Mouse (Mus musculus) forebrain, postnatal 0 days (tissue): ENCODE data around the gene Chac2. TPM values are rescaled to one million over a fixed set of nuclear protein-coding genes. Genes with fewer than 3 reads are reported as not detected.
"Not testable (repeated sequence)": the region's sequence is repeated elsewhere in the genome, so short reads cannot be mapped to it uniquely, and the experiment has no call there.

Experiments used
- ATAC-seq: fragments of 200-750 bp; cut with Nextera tagmentation; 2 replicates; pipeline ENCODE4 v1.8.0; 2017; ENCODE audit warnings: mild to moderate bottlenecking, moderate library complexity
- DNase-seq: peaks from one replicate; pipeline ENCODE4 v3.0.0-alpha.2; 2015
- H3K27ac ChIP-seq: fragments of 300-500 bp; sonication (generic); 2 replicates; pipeline ENCODE4 v1.5.1; 2014; ENCODE audit warnings: low read depth, mild to moderate bottlenecking, antibody characterized with exemption, low read length, moderate library complexity, mixed read lengths
- H3K27me3 ChIP-seq: fragments of 300-500 bp; sonication (generic); 2 replicates; pipeline ENCODE4 v1.6.1; 2014; ENCODE audit warnings: mild to moderate bottlenecking, low read length, mixed read lengths; ENCODE audit not compliant: insufficient read depth
- H3K36me3 ChIP-seq: fragments of 300-500 bp; sonication (generic); 2 replicates; pipeline ENCODE4 v1.6.1; 2014; ENCODE audit warnings: mild to moderate bottlenecking, moderate library complexity; ENCODE audit not compliant: insufficient read depth
- H3K4me1 ChIP-seq: fragments of 300-500 bp; sonication (generic); 2 replicates; pipeline ENCODE4 v1.6.1; 2014; ENCODE audit warnings: antibody characterized with exemption; ENCODE audit not compliant: insufficient read depth
- H3K4me2 ChIP-seq: fragments of 300-500 bp; sonication (generic); 2 replicates; pipeline ENCODE4 v1.6.1; 2014; ENCODE audit warnings: low read depth, mild to moderate bottlenecking, moderate library complexity
- H3K4me3 ChIP-seq: fragments of 300-500 bp; sonication (generic); 2 replicates; pipeline ENCODE4 v1.5.1; 2014; ENCODE audit warnings: low read depth, low read length, mixed read lengths
- H3K9ac ChIP-seq: fragments of 300-500 bp; sonication (generic); 2 replicates; pipeline ENCODE4 v1.6.1; 2014; ENCODE audit warnings: mild to moderate bottlenecking
- H3K9me3 ChIP-seq: fragments of 300-500 bp; sonication (generic); 2 replicates; pipeline ENCODE4 v1.6.1; 2016; ENCODE audit warnings: low read length
- CTCF ChIP-seq: sonication (generic); IDR thresholded peaks from 2 replicates; pipeline ENCODE4 v1.5.1; 2016; ENCODE audit warnings: antibody characterized with exemption, control low read depth, low read depth
- WGBS: fragments of 180-500 bp; shearing (Covaris S2); extraction: QIAGEN DNeasy Blood & Tissue Kit; methylation state at CpG from one replicate; pipeline ENCODE4 v1.1.7; 2014; 5-methylcytosine and 5-hydroxymethylcytosine counted together
- polyA plus RNA-seq: library from polyadenylated mRNA; unstranded; fragments of >200 nt; fragmentation: Nextera tagmentation; extraction: Ambion mirVana; gene quantifications from 2 replicates; pipeline ENCODE4 v1.2.1, GENCODE M21; 2015
- total RNA-seq: library from RNA; depleted of rRNA; stranded (reverse); fragments of >200 nt; gene quantifications from 2 replicates; pipeline ENCODE4 v1.2.3, GENCODE M21; 2014; rRNA removed

Chac2 gene
- 18.1 and 27.8 TPM in 2 replicates for total RNA-seq
- polyA plus RNA-seq = 21.9 and 28.4 TPM in 2 replicates

DNA sequence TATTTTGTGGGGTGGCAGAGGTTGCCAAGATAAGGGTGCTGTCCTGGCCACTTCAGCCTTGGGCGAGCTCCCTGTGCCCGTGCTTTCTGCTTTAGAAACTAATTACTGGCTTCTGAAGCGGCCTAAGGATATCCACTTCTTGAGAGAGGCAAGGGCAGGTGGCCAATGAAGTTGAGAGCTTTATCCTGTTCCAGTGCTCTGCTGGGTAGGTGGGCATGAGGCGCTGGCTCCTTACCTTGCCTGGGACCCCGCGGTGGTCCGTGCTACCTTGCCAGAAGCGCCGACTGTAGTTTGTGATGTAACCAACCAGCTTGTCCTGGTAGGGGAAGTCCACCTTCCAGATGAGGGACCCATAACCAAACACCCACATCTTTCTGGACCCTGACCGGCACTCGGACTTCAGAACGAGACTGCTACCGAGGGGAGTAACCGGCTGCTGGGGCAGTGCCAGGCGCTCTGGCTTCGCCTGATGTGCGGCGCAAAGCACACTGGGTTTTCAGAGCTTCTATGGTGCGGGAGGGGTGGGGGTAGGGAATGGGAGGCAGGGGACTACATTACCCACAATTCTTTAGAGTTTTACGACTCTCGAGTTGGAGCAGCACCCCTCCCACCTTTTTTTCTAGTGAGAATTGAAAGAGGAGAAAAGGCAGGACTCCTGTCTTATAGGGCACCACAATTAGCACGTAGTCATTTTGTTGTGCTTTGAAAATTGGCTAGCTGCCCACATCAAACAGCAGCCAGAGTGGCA is at the start of gene Chac2:
Gene Chac2, minus strand, starts transcription at position 474 of the 748 bp plus-strand sequence.
- Histone ChIP-seq H3K4me3 (peak within 1 kb of the TSS; percentile 70), H3K36me3 (no peaks in the 10 kb centered on the region), H3K4me2 (peak within 1 kb of the TSS; percentile 71), H3K9me3 (no peaks in the 10 kb centered on the region), H3K27ac (peak within 1 kb of the TSS; percentile 77), H3K27me3 (no peaks in the 10 kb centered on the region), H3K4me1 (no peaks in the 10 kb centered on the region), H3K9ac (peak within 1 kb of the TSS; percentile 77)
- WGBS = 2% methylated on average over 22 of the region's 22 CpGs
- ATAC-seq (peak; percentile 99), DNase-seq (peak; percentile 92)
- no peak for TF ChIP-seq CTCF

GRCm38 (mm10) chr11:31034958-31035357 is 48.8 kb upstream of the Chac2 start:
- Histone ChIP-seq H3K36me3 (0 out of 2 replicates have a peak, but pooled peaks cover 7% of the 10 kb centered on the region), H3K9ac (no peak overlapping the region), H3K9me3 (no peaks in the 10 kb centered on the region), H3K4me2 (no peak overlapping the region), H3K4me3 (no peak overlapping the region), H3K27ac (no peak overlapping the region), H3K4me1 (no peaks in the 10 kb centered on the region), H3K27me3 (no peaks in the 10 kb centered on the region)
- WGBS = 86% methylated on average over 4 of the region's 4 CpGs
- DNase-seq (no peak), ATAC-seq (no peak)
- TF ChIP-seq CTCF = no peak

GRCm38 (mm10) chr11:31017466-31017865 is 31.3 kb upstream of the Chac2 start:
- not testable (repeated sequence) for H3K9ac ChIP-seq, H3K4me1 ChIP-seq, DNase-seq, H3K27me3 ChIP-seq, H3K36me3 ChIP-seq, H3K27ac ChIP-seq, H3K4me2 ChIP-seq, H3K4me3 ChIP-seq, ATAC-seq, H3K9me3 ChIP-seq
- WGBS = 64% methylated on average over 15 of the region's 15 CpGs

GRCm38 (mm10) chr11:31009668-31010067 is 23.5 kb upstream of the Chac2 start:
- not testable (repeated sequence) for H3K4me2 ChIP-seq, H3K9ac ChIP-seq, H3K27me3 ChIP-seq, H3K36me3 ChIP-seq, H3K9me3 ChIP-seq, H3K27ac ChIP-seq, H3K4me3 ChIP-seq, H3K4me1 ChIP-seq, ATAC-seq, DNase-seq
- WGBS = 97% methylated on average over 1 of the region's 1 CpGs

DNA sequence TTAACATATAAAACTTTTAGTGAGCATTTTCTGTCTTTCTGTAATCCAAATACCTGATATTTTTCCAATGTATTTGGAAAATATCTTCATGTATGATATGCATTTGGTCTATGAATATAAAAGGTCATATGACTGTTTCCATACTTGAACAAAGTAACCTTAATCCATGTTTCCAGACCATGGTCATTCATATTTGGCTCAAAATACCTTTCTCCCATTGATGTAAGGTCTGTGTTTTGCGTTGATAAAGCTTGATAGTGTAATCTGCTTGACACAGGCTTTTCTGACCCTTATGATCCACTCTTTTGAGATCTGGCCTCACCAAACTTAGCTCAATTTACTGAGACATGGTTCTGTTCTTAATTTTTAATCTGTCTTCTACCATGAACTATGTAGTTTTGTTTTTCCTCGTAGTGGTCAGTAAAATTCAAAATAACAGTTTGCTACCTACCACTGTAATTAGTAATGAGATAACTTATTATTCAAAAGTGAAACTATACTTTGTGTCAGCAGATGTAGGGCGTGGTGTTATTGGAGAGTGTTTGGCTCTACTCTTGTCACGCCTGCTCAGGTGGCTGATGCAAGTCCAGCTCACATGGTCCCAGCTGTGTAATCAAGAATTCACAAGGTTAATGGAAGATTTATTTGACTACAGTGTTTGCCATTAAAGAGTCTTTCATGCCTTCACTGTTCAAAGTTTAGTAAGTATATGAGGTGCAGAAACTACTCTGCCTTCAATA is 15.2 kb upstream of the Chac2 start:
- DNase-seq (no peak), ATAC-seq (no peak)
- no peaks in the 10 kb centered on the region for H3K27me3 ChIP-seq
- no peaks in the 10 kb centered on the region for H3K4me1 ChIP-seq
- no peak overlapping the region for H3K27ac ChIP-seq
- TF ChIP-seq CTCF = no peak
- no peak overlapping the region for H3K9ac ChIP-seq
- no peak overlapping the region for H3K4me3 ChIP-seq
- H3K36me3 ChIP-seq = no peaks in the 10 kb centered on the region
- H3K9me3 ChIP-seq = no peaks in the 10 kb centered on the region
- WGBS = 93% methylated on average over 4 of the region's 4 CpGs
- H3K4me2 ChIP-seq = no peak overlapping the region

DNA sequence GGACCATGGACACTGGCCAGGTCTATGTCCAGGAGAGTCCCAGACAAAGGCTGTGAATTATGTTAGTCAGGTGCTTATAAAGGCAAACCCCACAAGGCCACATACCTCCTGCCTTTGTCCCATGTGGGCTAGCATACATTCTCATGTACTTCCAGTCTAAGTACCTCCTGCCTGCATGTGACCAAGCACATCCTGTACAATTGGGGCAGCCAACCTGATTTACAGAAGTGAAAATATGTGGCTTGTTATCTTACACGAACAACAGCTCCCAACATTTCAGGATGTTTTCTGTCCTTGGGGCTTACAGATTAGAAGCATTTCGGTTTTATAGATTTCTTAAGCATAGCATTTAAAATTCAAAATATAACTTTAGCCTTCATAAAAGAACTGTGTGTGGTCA is 13.9 kb upstream of the Chac2 start:
- no peak overlapping the region for H3K9ac ChIP-seq
- no peak for ATAC-seq

DNA sequence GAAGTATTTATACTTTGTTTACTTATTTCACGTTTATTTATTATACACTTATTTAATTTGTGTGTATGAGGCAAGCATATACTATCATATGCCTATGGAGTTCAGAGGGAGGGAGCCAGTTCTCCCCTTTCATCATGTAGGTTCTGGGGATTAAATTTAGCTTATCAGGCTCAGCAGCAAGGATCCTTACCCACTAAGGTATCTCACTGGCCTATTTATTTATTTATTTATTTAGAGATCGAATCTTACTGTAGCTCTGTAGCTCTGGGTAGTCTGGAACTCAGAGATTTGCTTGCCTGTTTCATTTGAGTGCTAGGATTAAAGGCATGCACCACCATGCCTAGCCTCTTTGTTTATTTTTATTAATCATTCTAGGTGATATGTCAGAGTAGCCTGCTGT is 12.6 kb upstream of the Chac2 start:
- H3K27me3 ChIP-seq = no peaks in the 10 kb centered on the region
- H3K4me1 ChIP-seq = no peaks in the 10 kb centered on the region
- ATAC-seq (no peak), DNase-seq (no peak)
- no peak overlapping the region for H3K27ac ChIP-seq
- TF ChIP-seq CTCF = no peak
- no peak overlapping the region for H3K4me2 ChIP-seq
- WGBS = 92% methylated on average over 2 of the region's 2 CpGs
- no peak overlapping the region for H3K4me3 ChIP-seq
- no peak overlapping the region for H3K9ac ChIP-seq
- H3K36me3 ChIP-seq = no peaks in the 10 kb centered on the region
- no peaks in the 10 kb centered on the region for H3K9me3 ChIP-seq

More for the DNA sequence above, 13.9 kb upstream of the Chac2 start:
- no peaks in the 10 kb centered on the region for H3K27me3 ChIP-seq
- no peaks in the 10 kb centered on the region for H3K36me3 ChIP-seq
- DNase-seq = no peak
- no peak overlapping the region for H3K27ac ChIP-seq
- H3K4me3 ChIP-seq = no peak overlapping the region
- no peak overlapping the region for H3K4me2 ChIP-seq
- TF ChIP-seq CTCF = no peak
- H3K4me1 ChIP-seq = no peaks in the 10 kb centered on the region
- H3K9me3 ChIP-seq = no peaks in the 10 kb centered on the region
- 91% methylated on average over 2 of the region's 2 CpGs for WGBS
